Mouse (Mus musculus) midbrain, embryonic 15.5 days (tissue): ENCODE measurements around the gene Gm9603. TPM values are rescaled to one million over a fixed set of nuclear protein-coding genes. Genes with fewer than 3 reads are reported as not detected.
"Not testable (repeated sequence)": the region's sequence is repeated elsewhere in the genome, so short reads cannot be mapped to it uniquely, and the experiment has no call there.

Experiments used
- ATAC-seq: fragments of 200-750 bp; cut with Nextera tagmentation; replicated peaks from 2 replicates; pipeline ENCODE4 v1.8.0; 2017; ENCODE audit warnings: moderate TSS enrichment
- H3K27ac ChIP-seq: fragments of 300-500 bp; sonication (generic); 2 replicates; pipeline ENCODE4 v1.5.1; 2015; ENCODE audit warnings: mild to moderate bottlenecking, inconsistent platforms
- H3K27me3 ChIP-seq: fragments of 300-500 bp; sonication (generic); replicated peaks from 2 replicates; pipeline ENCODE4 v1.6.1; 2015; ENCODE audit warnings: inconsistent platforms
- H3K36me3 ChIP-seq: fragments of 300-500 bp; sonication (generic); replicated peaks from 2 replicates; pipeline ENCODE4 v1.6.1; 2015; ENCODE audit warnings: inconsistent platforms
- H3K4me1 ChIP-seq: fragments of 300-500 bp; sonication (generic); 2 replicates; pipeline ENCODE4 v1.6.1; 2015; ENCODE audit warnings: inconsistent platforms
- H3K4me2 ChIP-seq: fragments of 300-500 bp; sonication (generic); 2 replicates; pipeline ENCODE4 v1.6.1; 2015; ENCODE audit warnings: inconsistent platforms, mild to moderate bottlenecking, moderate library complexity
- H3K4me3 ChIP-seq: fragments of 300-500 bp; sonication (generic); 2 replicates; pipeline ENCODE4 v1.5.1; 2015; ENCODE audit warnings: mild to moderate bottlenecking, inconsistent platforms
- H3K9ac ChIP-seq: fragments of 300-500 bp; sonication (generic); 2 replicates; pipeline ENCODE4 v1.6.1; 2015; ENCODE audit warnings: mild to moderate bottlenecking, inconsistent platforms
- H3K9me3 ChIP-seq: fragments of 300-500 bp; sonication (generic); 2 replicates; pipeline ENCODE4 v1.6.1; 2016; ENCODE audit warnings: inconsistent platforms
- WGBS: fragments of 180-500 bp; shearing (Covaris S2); methylation state at CpG from one replicate; pipeline ENCODE4 v1.1.7; 2015; ENCODE audit warnings: mixed read lengths; 5-methylcytosine and 5-hydroxymethylcytosine counted together
- polyA plus RNA-seq: library from polyadenylated mRNA; unstranded; fragments of >200 nt; fragmentation: Nextera tagmentation; extraction: Ambion mirVana; gene quantifications from 2 replicates; pipeline ENCODE4 v1.2.1, GENCODE M21; 2015

The Gm9603 gene
- polyA plus RNA-seq, result not detected in 2 replicates

- H3K27me3 ChIP-seq, ATAC-seq, H3K4me2 ChIP-seq, H3K27ac ChIP-seq, H3K9me3 ChIP-seq, H3K4me1 ChIP-seq, H3K36me3 ChIP-seq, H3K4me3 ChIP-seq, H3K9ac ChIP-seq: not testable (repeated sequence)
- no CpG with 5 or more reads among the region's 2 CpGs for WGBS
Measured at GRCm38 (mm10) chr14:5687357-5687756, at the start of gene Gm9603. Gm9603 (minus strand) TSS chr14:5687457.

GRCm38 (mm10) chr14:5632928-5633327 lies 54.3 kb downstream of the Gm9603 start, which contains the start of gene Gm8265:
Gm8265 (minus strand) TSS chr14:5633028.
- H3K27ac ChIP-seq, H3K4me1 ChIP-seq, H3K27me3 ChIP-seq, H3K9me3 ChIP-seq, H3K4me2 ChIP-seq, H3K36me3 ChIP-seq, ATAC-seq, H3K9ac ChIP-seq, H3K4me3 ChIP-seq: not testable (repeated sequence)
- no CpG with 5 or more reads among the region's 1 CpGs for WGBS

Other genes with a start within 250 kb of the Gm9603 start
- gene Gm3194, start 232.0 kb downstream of the Gm9603 start, polyA plus RNA-seq, result 2.5 and 2.8 TPM in 2 replicates
- not detected in 2 replicates for gene Gm8246, start 209.6 kb downstream of the Gm9603 start, polyA plus RNA-seq
- gene Gm3187, start 203.2 kb downstream of the Gm9603 start, polyA plus RNA-seq, result 0.13 and 0.23 TPM in 2 replicates
- 14.8 and 15.0 TPM in 2 replicates for gene Gm3488, start 185.8 kb downstream of the Gm9603 start, polyA plus RNA-seq
- gene Gm3532, start 149.0 kb downstream of the Gm9603 start, polyA plus RNA-seq, result 0.15 TPM in 1 of 2 replicates, not detected in the other
- gene Gm8265, start 54.4 kb downstream of the Gm9603 start, polyA plus RNA-seq, result not detected in 2 replicates
- gene Gm3373, start 54.1 kb upstream of the Gm9603 start, polyA plus RNA-seq, result 1.7 TPM in 1 of 2 replicates, not detected in the other
- 3.2 and 3.5 TPM in 2 replicates for gene Gm3383, start 120.5 kb upstream of the Gm9603 start, polyA plus RNA-seq
- not detected in 2 replicates for gene Gm3424, start 142.9 kb upstream of the Gm9603 start, polyA plus RNA-seq
- gene Gm8237, start 192.9 kb upstream of the Gm9603 start, polyA plus RNA-seq, result 1.5 and 2.0 TPM in 2 replicates